Mouse (Mus musculus) embryonic facial prominence, embryonic 14.5 days (tissue): ENCODE measurements around the gene Hint1. TPM values are rescaled to one million over a fixed set of nuclear protein-coding genes. Genes with fewer than 3 reads are reported as not detected.
A peak's percentile ranks its signal among the peaks of the same experiment; 100 is the strongest.
"Not testable (repeated sequence)": the region's sequence is repeated elsewhere in the genome, so short reads cannot be mapped to it uniquely, and the experiment has no call there.

Experiments used
- ATAC-seq: fragments of 200-750 bp; cut with Nextera tagmentation; 2 replicates; pipeline ENCODE4 v1.8.0; 2017; ENCODE audit warnings: low read depth, moderate number of reproducible peaks, moderate TSS enrichment
- DNase-seq: peaks from one replicate; pipeline ENCODE4 v3.0.0-alpha.2; 2015; ENCODE audit warnings: low spot score
- H3K27ac ChIP-seq: fragments of 300-500 bp; sonication (generic); replicated peaks from 2 replicates; pipeline ENCODE4 v1.5.1; 2014; ENCODE audit warnings: low read depth, mild to moderate bottlenecking, low read length, moderate library complexity
- H3K27me3 ChIP-seq: fragments of 300-500 bp; sonication (generic); replicated peaks from 2 replicates; pipeline ENCODE4 v1.6.1; 2014; ENCODE audit warnings: low read length; ENCODE audit not compliant: control insufficient read depth, insufficient read depth
- H3K36me3 ChIP-seq: fragments of 300-500 bp; sonication (generic); 2 replicates; pipeline ENCODE4 v1.6.1; 2014; ENCODE audit warnings: low read length, mixed read lengths; ENCODE audit not compliant: control insufficient read depth, insufficient read depth
- H3K4me1 ChIP-seq: fragments of 300-500 bp; sonication (generic); 2 replicates; pipeline ENCODE4 v1.6.1; 2014; ENCODE audit warnings: antibody characterized with exemption, low read length; ENCODE audit not compliant: control insufficient read depth, insufficient read depth
- H3K4me2 ChIP-seq: fragments of 300-500 bp; sonication (generic); 2 replicates; pipeline ENCODE4 v1.6.1; 2014; ENCODE audit warnings: low read depth, mild to moderate bottlenecking, low read length, moderate library complexity, mixed read lengths
- H3K4me3 ChIP-seq: fragments of 300-500 bp; sonication (generic); 2 replicates; pipeline ENCODE4 v1.5.1; 2014; ENCODE audit warnings: low read depth, mild to moderate bottlenecking, low read length
- H3K9ac ChIP-seq: fragments of 300-500 bp; sonication (generic); 2 replicates; pipeline ENCODE4 v1.6.1; 2014; ENCODE audit warnings: low read depth, mild to moderate bottlenecking, low read length, moderate library complexity, mixed read lengths
- H3K9me3 ChIP-seq: fragments of 300-500 bp; sonication (generic); 2 replicates; pipeline ENCODE4 v1.6.1; 2016; ENCODE audit warnings: low read length; ENCODE audit not compliant: control insufficient read depth
- WGBS: fragments of 180-500 bp; shearing (Covaris S2); extraction: QIAGEN DNeasy Blood & Tissue Kit; methylation state at CpG from one replicate; pipeline ENCODE4 v1.1.7; 2014; 5-methylcytosine and 5-hydroxymethylcytosine counted together
- polyA plus RNA-seq: library from polyadenylated mRNA; unstranded; fragments of >200 nt; fragmentation: Nextera tagmentation; extraction: Ambion mirVana; gene quantifications from 2 replicates; pipeline ENCODE4 v1.2.1, GENCODE M21; 2014

The Hint1 gene
- polyA plus RNA-seq, 1 experiment from 2014 or later, result 620 TPM

DNA sequence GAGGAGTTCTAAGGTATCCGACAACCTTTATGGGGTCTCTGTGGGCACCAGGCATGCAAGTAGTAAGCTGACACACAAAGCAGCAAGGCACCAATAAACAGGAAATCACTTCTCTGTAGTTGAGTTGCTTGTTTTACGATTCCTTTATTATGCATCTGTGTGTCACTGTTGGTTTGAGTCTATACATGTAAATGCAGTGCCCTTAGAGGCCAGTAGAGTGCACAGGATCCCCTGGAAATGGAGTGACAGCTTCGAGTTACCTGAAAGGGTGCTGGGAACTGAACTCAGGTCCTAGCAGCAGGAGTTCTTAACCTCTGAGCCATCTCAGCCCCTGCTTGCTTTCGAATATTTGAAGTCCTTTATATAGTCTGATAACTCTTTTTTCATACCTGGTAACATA is 26.5 kb upstream of the Hint1 start:
- Histone ChIP-seq H3K36me3 (no peaks in the 10 kb centered on the region), H3K9ac (no peak overlapping the region), H3K27me3 (no peaks in the 10 kb centered on the region), H3K9me3 (no peaks in the 10 kb centered on the region), H3K4me1 (no peaks in the 10 kb centered on the region), H3K4me2 (no peak overlapping the region), H3K27ac (no peak overlapping the region), H3K4me3 (no peak overlapping the region)
- DNase-seq (no peak), ATAC-seq (no peak)
- 92% methylated on average over 4 of the region's 4 CpGs for WGBS

DNA sequence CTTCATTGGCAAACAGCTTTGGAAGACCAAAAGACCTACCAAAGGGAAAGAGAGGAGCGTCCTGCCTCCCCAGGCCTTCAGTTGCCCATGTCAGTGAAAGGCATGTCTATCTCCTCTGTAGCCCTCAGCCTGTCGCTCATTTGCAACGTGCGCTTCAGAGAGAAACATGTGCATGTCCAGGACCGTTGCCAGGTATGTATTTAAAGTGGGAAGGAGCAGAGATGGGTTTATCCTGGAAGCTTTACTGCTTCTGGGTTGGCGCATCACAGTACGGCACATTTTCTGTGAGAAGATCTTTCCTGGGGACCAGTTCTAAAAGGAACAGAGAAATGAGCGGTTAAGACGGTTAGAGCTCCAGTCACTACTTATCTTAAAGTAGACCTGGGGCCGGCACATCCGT is 25.3 kb upstream of the Hint1 start:
- no peak for DNase-seq
- no peak overlapping the region for H3K4me3 ChIP-seq
- no peaks in the 10 kb centered on the region for H3K36me3 ChIP-seq
- WGBS, result 90% methylated on average over 11 of the region's 11 CpGs
- H3K27ac ChIP-seq, result no peak overlapping the region
- H3K4me1 ChIP-seq, result 0 out of 2 replicates have a peak, but pooled peaks cover 3% of the 10 kb centered on the region
- no peaks in the 10 kb centered on the region for H3K9me3 ChIP-seq
- no peak for ATAC-seq
- H3K9ac ChIP-seq, result no peak overlapping the region
- no peaks in the 10 kb centered on the region for H3K27me3 ChIP-seq
- H3K4me2 ChIP-seq, result no peak overlapping the region

DNA sequence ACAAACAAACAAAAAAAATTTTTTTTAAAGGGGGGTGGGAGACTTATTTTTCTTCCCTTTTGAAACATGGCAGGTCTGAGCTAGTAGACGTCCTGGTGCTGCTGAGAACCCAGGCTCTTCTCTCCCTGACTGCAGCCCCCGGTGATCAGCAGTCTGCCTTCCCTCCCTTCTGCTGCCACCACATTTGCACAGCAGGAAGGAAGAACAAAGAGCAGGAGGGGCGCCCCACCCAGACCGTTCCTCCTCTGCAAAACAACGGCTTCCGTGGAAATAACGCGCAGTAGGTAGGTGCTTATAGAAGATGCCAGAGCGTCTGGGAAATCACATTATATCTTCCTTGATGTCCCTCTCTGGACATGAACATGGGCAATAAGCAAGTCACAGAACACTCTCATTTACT is 21.8 kb upstream of the Hint1 start:
- Histone ChIP-seq H3K9me3 (no peaks in the 10 kb centered on the region), H3K27ac (no peak overlapping the region), H3K4me2 (no peak overlapping the region), H3K27me3 (no peaks in the 10 kb centered on the region), H3K9ac (no peak overlapping the region), H3K36me3 (no peaks in the 10 kb centered on the region), H3K4me3 (no peak overlapping the region), H3K4me1 (0 out of 2 replicates have a peak, but pooled peaks cover 4% of the 10 kb centered on the region)
- DNase-seq, result no peak
- ATAC-seq, result no peak
- 61% methylated on average over 9 of the region's 9 CpGs for WGBS

DNA sequence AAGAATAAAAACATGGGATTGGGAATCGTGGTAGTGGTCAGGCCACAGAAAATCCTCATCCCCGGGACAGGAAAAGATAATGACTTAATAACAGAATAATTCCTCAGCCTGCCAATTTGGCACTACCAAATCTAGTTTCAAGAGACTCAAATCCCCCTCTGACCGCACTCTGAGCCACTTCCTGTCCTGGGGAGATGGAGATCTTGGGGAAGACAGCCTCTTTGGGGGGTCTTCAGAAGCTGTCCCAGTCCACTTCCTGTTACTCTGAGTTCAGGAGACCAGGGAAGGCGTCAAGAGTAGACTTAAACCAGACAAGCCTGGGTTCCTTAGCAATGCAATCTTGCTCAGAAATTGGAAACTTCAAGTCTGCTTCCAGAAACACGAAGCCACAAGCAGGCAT is 21.2 kb upstream of the Hint1 start:
- ATAC-seq, result no peak
- no peaks in the 10 kb centered on the region for H3K27me3 ChIP-seq

DNA sequence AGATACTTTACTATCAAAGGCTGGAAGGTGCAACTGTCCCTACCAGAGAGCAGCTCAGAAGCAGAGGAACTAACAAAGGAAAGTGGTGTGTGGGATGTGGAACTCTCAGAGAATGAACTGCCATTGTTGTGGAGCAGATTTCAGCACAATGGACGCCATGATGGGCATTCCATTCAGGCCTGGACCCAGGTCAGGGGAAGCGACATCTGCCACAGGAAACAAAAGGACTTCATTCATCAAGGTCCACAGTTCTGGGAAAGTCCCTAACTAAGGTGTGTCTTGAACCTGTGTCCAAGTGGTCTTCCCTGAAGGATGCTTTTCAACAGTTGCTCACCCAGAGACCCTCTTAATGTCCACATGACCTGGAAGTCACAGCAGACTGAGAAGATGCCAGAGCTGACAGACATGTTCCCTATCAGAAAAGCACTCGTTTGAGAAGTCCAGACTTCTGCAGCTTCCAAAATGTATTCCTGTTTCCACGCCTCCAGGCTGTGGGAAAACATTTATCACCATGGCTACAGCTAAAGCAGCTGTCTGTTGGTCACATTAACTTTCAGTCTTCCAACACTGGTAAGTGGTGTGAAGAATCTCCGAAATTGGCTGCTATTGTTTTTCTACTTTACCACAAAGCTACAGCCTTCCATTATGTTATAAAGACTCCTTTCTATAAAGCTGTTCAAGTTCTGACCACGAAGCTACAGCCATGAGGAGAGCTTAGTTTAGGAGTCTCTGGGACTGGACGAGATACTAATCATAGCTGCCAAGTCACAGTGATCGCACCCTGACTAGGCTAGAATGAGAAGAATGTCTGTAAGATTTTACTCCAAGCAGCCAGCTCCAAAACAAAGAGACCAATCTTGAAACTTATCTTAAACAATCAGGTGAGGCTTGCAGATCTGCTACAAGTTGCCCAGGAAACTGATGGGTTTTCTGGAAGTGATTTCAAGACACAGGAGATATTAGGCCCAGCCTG is 20.4 kb upstream of the Hint1 start:
- no peak overlapping the region for H3K4me3 ChIP-seq
- ATAC-seq (no peak), DNase-seq (peak; percentile 40)
- H3K27me3 ChIP-seq, result no peaks in the 10 kb centered on the region
- no peak overlapping the region for H3K9ac ChIP-seq
- no peaks in the 10 kb centered on the region for H3K36me3 ChIP-seq
- no peak overlapping the region; the same call in 1 of the 2 replicates for H3K27ac ChIP-seq
- 49% methylated on average over 8 of the region's 8 CpGs for WGBS
- H3K4me1 ChIP-seq, result 0 out of 2 replicates have a peak, but pooled peaks cover 4% of the 10 kb centered on the region
- no peak overlapping the region for H3K4me2 ChIP-seq
- no peaks in the 10 kb centered on the region for H3K9me3 ChIP-seq

More for the DNA sequence above, 21.2 kb upstream of the Hint1 start:
- WGBS, result 61% methylated on average over 5 of the region's 5 CpGs
- Histone ChIP-seq H3K36me3 (no peaks in the 10 kb centered on the region), H3K9ac (no peak overlapping the region), H3K4me3 (no peak overlapping the region), H3K4me1 (0 out of 2 replicates have a peak, but pooled peaks cover 4% of the 10 kb centered on the region), H3K27ac (no peak overlapping the region), H3K4me2 (no peak overlapping the region), H3K9me3 (no peaks in the 10 kb centered on the region)
- DNase-seq, result no peak

DNA sequence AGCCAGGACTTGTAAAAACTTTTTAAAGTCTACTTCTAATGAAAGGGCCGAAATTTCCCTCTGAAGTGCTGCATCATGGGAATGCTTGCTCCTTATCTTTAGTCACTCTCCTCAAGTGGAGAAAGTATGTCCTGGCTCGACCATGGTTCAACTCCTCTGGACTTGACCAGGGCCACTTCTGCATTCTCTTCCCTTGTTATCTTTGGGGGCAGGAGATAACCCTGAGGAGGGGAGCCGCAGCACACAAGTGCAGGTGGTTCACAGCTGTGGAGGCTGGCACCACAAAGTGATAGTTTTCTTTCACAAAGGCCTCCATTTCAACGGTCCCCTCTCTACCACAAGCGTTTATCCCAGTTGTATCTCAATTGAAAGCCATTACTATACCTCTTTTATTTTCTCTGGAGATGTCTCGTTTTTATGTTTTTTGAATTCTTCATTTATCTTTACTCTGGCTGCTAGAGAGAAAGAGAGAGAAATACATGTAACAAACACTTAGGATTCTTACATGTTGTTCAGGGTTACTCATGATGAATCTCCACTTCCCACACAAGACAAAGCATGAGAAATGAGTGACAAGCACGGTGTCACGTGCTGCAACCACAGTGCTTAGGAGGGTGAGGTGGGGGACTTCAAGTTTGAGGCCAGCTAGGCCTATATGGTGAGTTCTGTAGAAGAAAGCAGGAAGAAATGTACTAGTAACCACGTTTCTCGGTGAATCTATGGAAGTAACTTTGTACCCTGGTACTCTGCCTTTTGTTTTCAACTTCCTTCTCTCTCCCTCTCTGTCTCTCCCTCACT is 16.0 kb upstream of the Hint1 start:
- no peaks in the 10 kb centered on the region for H3K27me3 ChIP-seq
- H3K9me3 ChIP-seq, result no peaks in the 10 kb centered on the region
- no peak overlapping the region for H3K27ac ChIP-seq
- 0 out of 2 replicates have a peak, but pooled peaks cover 4% of the 10 kb centered on the region for H3K4me1 ChIP-seq
- no peak overlapping the region for H3K4me2 ChIP-seq
- no peak overlapping the region for H3K9ac ChIP-seq
- no peak overlapping the region for H3K4me3 ChIP-seq
- no peak for ATAC-seq
- WGBS, result 83% methylated on average over 10 of the region's 10 CpGs
- no peaks in the 10 kb centered on the region for H3K36me3 ChIP-seq
- no peak for DNase-seq

DNA sequence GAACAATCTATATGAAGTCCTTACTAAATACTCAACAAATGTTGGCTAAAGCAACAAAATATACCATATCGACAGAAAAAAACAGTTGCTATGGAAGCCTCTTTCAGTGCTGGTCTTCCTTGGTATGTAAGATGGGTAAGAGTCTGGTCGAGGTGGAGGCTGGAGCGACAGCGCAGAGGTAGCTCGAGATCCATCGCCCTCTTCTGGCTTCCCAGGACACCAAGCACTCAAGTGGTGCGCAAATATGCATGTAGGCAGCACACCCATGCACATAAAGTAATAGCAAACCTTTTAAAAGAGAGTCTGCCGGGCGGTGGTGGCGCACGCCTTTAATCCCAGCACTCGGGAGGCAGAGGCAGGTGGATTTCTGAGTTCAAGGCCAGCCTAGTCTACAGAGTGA is 14.5 kb upstream of the Hint1 start:
- no peaks in the 10 kb centered on the region for H3K4me1 ChIP-seq
- WGBS, result 93% methylated on average over 12 of the region's 12 CpGs

DNA sequence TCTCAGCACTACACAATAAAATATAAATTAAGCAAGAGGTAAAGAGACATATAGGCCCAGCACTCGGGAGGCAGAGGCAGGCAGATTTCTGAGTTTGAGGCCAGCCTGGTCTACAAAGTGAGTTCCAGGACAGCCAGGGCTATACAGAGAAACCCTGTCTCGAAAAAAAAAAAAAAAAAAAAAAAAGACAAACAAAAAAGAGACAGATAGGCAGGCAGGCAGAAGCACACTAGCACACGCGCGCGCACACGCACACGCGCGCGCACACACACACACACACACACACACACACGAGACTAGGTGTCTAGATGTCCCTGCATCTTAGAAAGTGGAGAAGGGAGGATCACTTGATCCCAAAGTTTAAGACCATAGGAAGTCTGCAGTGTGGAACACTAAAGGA is 7.3 kb upstream of the Hint1 start:
- H3K4me1 ChIP-seq, result peaks cover 10% of the 10 kb centered on the region; the same call in 1 of the 2 replicates
- DNase-seq, H3K9me3 ChIP-seq, H3K4me2 ChIP-seq, H3K27me3 ChIP-seq, H3K4me3 ChIP-seq, H3K9ac ChIP-seq, H3K27ac ChIP-seq, ATAC-seq, H3K36me3 ChIP-seq: not testable (repeated sequence)
- WGBS, result 92% methylated on average over 11 of the region's 12 CpGs

More for the DNA sequence above, 14.5 kb upstream of the Hint1 start:
- Histone ChIP-seq H3K4me3 (no peak overlapping the region), H3K9ac (no peak overlapping the region), H3K4me2 (no peak overlapping the region), H3K27ac (no peak overlapping the region), H3K9me3 (no peaks in the 10 kb centered on the region), H3K36me3 (no peaks in the 10 kb centered on the region), H3K27me3 (no peaks in the 10 kb centered on the region)
- DNase-seq (no peak), ATAC-seq (no peak)
